Mouse (Mus musculus) thymus, postnatal 0 days (tissue): ENCODE results near the gene Tmem253. TPM values are rescaled to one million over a fixed set of nuclear protein-coding genes. Genes with fewer than 3 reads are reported as not detected.
A peak's percentile ranks its signal among the peaks of the same experiment; 100 is the strongest.
"Not testable (repeated sequence)": the region's sequence is repeated elsewhere in the genome, so short reads cannot be mapped to it uniquely, and the experiment has no call there.

ENCODE experiments used
- DNase-seq: peaks from one replicate; pipeline ENCODE4 v3.0.0-alpha.2; 2015; ENCODE audit warnings: low spot score
- polyA plus RNA-seq: library from polyadenylated mRNA; unstranded; fragments of >200 nt; fragmentation: Nextera tagmentation; extraction: Ambion mirVana; gene quantifications from 2 replicates; pipeline ENCODE4 v1.2.1, GENCODE M21; 2015

Tmem253 gene
- polyA plus RNA-seq, 1 experiment from 2014 or later = 1.5 TPM

DNA sequence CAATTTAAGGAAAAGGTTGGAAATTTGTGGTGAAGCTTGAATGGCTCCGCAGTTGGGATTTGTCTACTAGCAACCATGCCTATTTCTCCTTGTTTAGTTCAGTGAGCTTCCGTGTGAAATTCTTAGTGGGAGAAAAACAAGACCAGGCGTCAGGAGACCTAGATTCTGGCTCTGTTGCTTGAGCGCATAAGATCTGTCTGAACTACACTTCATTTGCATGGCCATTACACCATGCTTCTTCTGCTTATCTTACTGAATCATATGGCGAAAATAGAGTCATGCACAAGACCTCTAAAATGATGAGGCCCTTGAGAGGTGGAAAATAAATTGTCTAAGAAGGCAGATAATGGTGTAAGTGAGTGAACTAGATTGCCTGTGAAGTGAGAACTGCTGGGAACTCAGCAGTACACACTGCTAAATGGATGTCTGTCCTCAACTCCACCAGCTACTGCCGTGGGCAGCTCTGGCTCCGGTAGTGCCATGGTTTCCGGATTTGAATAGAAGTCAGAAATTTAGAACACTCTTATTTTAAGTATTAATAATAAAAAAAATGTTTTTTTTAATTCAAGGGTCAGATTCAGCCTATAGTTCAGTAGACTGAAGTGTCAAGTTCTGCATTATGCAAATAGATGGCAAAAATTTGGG lies 6.2 kb downstream of the Tmem253 start:
- no peak for DNase-seq

DNA sequence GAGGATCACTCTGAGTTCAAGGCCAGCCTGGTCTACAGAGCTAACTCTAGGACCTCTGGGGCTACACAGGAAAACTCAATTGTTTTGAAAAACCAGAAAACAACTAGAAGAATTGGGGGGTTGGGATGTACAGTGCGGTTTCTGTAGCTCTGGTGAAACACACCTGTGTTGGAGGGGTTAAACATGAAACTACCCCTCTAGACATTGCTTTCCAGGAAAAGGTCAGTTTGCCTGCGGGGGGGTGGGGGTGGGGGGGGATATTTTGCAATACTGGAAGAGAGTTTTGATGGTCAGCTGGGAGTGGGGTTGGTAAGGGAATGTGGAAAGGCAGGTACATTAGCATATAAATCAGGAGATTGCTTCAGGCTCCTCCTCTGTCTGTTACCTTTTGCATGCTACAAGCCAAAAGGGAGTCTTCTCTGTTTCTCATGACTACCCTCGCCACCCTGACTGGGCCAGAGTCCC lies 6.8 kb downstream of the Tmem253 start:
- no peak for DNase-seq

DNA sequence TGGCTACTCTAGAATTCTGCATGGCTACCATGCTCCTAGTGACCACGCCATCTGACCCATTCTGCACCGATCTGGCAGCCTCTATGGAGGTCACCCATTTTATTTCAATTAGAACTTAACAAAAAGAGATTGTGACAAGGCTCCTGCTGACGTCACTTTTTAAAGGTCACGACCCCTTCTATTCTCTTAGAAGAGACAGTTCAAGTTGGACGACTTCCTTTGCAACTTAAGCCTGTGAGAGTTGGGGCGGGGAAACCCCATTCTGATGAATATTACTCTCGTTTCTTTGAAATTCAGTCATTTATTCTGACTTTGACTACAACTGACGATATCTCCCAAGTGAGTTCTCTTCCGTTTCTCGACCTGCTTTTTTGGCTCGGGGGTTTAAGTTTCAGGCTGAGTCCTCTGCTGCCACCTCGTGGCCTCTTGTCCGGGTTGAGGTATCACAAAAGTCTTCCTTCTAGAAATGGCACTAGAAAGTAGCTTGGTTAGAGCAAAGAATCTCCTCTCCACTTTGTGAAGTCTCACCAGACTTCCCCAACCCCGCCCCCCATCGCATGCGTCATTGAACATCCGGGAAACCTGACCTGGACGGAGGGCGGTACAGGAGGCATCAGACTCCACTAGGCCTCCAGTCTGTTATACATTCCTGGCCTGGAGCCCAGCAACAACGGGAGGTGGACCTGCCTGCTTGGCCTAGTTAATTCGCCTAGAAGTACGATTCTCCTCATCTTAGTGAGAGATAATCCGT lies 7.4 kb downstream of the Tmem253 start:
- peak; percentile 94 for DNase-seq

DNA sequence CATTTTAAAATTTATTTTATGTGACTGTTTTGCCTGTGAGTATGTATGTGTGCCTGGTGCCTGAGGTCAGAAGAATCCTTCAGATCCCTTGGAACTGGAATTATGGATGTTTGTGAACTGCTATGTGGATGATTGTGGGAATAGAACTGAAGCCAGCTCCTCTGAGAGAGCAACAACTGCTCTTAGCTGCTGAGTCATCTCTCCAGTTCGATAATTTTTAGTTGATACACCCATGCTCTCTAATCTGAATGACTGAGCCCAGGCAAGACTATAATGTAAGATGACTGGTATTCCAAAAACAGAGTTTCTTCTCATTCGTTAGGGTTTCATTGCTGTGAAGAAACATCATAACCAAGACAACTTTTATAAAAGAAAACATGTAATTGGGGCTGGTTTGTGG lies 8.7 kb downstream of the Tmem253 start:
- no peak for DNase-seq

DNA sequence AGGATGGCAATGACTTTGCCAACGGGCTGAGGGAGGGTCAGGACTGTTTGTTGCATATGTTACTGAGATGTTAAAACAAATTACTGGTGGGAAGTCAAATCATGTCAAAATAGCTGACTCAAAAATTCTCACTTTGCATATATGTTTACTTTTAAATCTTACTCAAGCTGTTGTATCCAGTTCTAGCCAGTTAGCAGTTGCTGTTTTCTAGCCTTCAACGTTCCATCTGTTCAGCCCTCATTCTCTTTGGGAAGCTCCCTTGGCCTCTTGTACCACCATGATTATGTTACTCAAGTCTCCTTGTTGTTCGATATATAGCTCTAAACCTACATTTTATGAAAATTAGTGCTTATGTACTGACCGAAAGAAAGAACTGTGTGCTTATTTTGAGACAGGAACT lies 10.9 kb downstream of the Tmem253 start:
- DNase-seq = no peak

DNA sequence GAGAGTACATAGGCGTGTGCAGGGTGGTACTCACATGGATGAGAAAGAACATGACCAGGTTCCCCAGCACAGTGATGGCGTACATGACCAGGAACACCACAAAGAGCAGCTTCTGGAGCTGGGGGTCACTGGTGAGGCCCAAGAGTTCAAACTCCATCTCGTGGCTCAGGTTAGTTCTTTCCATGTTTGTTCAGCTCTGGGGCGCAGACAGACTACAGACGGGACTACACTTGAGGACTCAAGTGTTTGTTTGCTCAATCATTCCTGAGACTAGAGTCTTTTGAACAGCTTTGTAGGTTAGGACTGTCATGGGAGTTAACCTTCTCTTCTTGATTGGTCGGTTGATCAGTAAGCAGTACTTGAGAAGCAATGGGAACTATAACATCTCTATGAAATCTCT lies 20.5 kb downstream of the Tmem253 start:
- no peak for DNase-seq

DNA sequence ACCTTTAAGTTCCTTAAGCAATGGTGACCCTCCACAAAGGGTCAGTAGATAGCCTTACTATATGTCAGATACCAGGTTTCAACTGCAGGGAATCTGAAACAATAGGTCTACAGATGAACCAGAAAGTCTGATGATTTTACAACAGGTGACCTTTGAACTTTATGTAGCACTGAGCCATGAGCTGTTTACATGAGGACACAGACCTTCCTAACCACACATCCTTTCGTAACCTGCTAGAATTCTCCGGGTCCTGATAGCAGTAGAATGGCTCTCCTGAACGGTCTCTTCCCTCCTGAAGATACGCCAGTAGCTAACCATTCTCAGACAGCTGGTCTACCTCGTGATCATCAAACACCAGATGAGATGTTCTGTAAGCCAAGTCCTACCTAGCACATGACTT lies 23.9 kb downstream of the Tmem253 start:
- DNase-seq = no peak

DNA sequence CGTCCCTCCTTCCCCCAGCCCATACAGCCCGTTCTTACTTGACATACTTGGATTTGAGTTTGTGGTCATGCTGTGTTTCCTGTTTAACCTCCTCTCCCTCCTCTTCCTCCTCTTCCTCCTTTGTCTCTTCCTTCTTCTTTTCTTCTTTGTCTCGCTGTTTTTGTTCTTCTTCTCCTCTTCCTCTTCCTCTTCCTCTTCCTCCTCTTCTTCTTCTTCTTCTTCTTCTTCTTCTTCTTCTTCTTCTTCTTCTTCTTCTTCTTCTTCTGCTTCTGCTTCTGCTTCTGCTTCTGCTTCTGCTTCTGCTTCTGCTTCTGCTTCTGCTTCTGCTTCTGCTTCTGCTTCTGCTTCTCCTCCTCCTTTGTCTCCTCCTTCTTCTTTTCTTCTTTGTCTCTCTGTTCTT lies 26.9 kb downstream of the Tmem253 start, which contains the start of gene Olfr221:
Gene Olfr221 (minus strand): TSS at position 101 of the 400 bp plus-strand sequence.
- not testable (repeated sequence) for DNase-seq

DNA sequence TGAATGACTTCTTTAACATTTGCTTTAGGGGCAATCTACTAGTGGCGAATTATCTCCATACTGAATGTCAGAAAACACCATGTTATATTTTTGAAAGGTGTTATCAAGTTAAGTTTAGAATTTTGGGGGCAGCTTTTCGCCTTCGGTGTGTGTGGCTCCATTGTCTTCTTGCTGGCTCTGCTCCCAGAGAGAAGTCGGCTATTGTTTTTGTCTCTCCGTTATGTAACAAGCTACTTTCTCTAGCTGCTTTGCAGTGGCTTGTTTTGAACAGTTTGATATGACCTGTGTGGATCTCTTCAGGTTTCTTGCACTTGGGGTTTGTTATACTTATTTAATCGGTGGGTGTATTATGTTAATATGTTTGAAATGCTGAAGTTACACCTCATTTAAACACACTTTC lies 28.0 kb downstream of the Tmem253 start:
- no peak for DNase-seq

DNA sequence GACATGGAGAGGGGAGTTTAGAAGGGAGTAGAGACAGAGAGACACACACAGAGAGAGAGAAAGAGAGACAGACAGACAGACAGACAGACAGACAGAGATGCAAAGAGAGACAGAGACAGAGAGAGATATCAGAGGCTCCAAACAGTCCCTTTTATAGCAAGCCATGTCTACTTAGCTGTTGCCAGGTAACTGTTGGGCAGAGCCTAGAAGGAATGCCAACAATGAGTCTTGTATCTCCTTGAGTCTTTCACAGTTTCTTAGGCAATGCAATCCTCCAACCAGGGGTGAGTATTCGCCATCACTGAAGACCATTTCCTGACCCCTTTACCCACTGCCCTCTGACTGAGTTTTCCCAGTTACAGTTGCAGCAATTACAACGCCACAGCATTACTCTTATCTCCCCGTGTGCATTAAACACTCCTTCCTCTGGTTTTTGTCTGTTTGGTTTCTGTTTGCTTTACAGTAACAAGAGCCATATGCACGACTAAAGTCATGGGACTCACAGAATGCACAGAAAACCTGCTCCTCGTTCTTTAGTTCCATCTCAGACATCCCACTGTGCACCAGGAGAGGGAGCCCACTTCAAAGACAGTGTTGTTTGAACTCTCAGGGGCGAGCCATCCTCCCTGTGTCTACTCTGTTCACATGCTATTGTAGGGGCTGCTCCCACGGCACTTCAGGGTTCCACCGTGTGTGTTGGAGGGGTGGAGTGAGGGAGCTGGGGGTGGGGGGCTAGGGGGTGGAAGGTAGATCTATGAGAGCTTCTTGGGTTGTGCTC lies 29.6 kb downstream of the Tmem253 start:
- DNase-seq = peak; percentile 67

DNA sequence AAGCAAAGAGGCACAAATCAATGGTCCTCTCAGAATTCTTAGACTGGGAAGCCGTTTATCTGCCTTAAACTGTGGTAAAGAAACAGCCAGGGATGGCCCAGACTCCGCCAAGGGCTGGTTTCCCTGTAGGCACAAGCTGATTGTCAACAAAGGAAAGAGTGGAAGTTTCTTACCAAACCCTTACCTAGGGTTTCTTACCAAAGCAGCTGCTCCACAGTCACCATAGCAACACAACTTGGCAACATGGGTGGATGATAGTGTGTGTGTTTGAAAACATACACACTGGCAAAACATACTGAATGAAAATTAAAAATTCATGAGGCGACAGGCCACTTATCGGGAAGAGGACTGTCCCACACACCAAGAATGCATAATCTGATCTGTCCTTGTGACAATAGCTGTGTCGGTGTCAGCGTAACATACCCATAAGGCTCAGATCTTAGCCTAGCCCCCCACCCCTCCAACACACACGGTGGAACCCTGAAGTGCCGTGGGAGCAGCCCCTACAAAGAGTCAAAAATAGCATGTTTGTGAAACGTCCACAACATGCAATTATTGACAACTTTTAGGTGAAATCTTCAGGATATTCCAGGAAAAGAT lies 30.6 kb downstream of the Tmem253 start:
- no peak for DNase-seq

DNA sequence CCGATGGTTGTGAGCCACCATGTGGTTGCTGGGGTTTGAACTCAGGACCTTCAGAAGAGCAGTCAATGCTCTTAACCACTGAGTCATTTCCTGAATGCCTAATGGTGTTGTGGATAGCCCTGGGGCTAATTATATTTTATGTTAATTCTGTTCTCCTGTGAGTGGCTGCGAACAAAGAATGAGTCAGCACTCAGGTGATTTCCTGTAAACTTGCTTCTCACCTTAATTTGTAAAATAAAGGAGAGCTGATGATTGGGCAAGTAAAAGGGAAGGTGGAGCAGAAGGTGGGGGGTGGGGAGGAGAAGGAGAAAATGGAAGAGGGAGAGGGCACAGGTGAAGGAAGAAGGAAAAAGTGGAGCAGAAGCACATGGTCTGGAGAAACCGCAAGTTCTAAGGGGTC lies 37.3 kb downstream of the Tmem253 start:
- DNase-seq = not testable (repeated sequence)

DNA sequence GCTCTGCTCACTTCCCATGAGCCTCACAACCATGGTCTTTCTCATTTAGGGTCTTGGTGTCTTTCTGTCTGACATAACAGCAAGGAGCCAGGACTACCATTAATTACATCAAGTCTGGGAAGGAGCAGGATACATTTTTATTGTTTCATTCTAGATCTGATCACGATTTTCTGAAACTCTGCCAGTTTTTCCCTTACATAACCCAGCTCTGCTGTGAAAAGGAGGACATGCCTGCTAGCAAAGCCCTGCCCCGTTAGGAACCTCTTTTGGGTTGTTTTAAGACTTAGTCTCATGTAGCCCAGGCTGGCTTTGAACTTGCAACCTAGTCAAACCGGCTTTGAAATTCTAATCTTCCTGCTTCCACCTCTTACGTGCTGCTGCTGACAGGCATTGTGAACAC lies 44.5 kb downstream of the Tmem253 start:
- no peak for DNase-seq

DNA sequence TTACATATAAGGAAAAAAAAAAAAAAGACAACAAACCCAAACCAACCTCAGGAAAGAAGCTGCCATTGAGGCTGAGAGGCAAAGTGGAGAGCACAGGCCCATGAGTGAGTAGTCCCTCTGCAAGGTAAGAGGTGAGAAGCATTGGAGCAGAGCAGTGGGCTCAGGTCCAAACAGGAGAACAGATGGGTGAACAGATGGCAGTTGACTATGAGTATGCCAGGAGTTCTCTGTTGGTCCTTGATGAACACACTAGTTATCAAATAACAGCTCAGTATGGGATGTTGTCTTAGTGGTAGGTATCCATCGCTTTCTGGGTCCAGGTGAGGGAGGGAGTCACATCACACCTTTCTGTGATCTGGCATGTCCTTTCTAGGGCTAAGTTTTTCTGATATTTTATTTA lies 45.3 kb downstream of the Tmem253 start:
- no peak for DNase-seq

DNA sequence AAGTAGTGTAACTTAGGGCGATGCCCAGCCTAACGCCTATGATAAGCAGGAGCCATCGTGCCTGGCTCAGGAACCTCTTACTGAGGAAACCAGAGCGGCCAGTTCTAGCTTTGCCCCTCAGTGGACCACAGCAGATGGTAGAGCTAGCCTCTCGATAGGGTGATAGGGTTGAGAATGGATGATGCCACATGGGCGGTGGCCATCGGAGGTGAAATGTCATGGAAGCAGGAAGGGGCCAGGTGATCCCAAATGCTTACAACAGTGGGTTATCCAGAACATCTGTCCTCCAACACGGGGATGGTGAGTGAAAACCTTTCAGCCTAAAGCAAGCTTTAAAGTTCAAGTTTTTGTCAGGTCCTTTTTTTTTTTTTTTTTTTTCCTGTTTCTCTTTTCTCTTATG lies 46.3 kb downstream of the Tmem253 start:
- no peak for DNase-seq

DNA sequence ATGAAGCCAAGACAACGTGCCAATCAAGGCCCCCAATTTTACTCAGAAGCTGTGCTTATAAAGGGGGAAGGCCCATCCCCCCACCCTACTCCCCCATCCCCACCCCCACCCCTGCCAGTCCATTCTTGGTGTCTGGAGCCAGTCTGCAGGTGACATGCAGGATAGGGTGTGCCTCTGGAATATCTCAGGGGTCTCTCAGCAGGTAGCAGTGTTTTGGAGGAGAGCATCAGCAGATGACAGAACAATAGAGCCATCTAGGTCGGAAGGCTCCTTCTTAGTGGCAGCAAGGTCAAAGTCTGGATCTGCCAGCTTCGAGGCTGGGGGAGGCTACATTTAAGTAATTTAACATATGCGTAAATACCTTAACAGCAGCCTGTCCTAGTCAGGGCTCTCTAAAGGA lies 50.7 kb downstream of the Tmem253 start:
- no peak for DNase-seq

Other genes with a start within 250 kb of the Tmem253 start
- 7.3 and 8.0 TPM in 2 replicates for gene Ang4, start 242.1 kb upstream of the Tmem253 start, polyA plus RNA-seq
- gene AY358078, start 215.6 kb upstream of the Tmem253 start, polyA plus RNA-seq = not detected in 2 replicates
- gene Ear6, start 162.0 kb upstream of the Tmem253 start, polyA plus RNA-seq = 0.24 and 0.47 TPM in 2 replicates
- 41.9 and 50.0 TPM in 2 replicates for gene Mettl17, start 130.8 kb upstream of the Tmem253 start, polyA plus RNA-seq
- 0.14 and 0.26 TPM in 2 replicates for gene Slc39a2, start 122.8 kb upstream of the Tmem253 start, polyA plus RNA-seq
- 14.8 and 16.6 TPM in 2 replicates for gene Ndrg2, start 101.5 kb upstream of the Tmem253 start, polyA plus RNA-seq
- not detected in 2 replicates for gene Tppp2, start 97.2 kb upstream of the Tmem253 start, polyA plus RNA-seq
- not detected in 2 replicates for gene Rnase13, start 92.9 kb upstream of the Tmem253 start, polyA plus RNA-seq
- 26.9 and 27.0 TPM in 2 replicates for gene Arhgef40, start 30.9 kb upstream of the Tmem253 start, polyA plus RNA-seq
- 40.7 and 44.5 TPM in 2 replicates for gene Zfp219, start 5.1 kb downstream of the Tmem253 start, polyA plus RNA-seq
- not detected in 2 replicates for gene Olfr221, start 26.8 kb downstream of the Tmem253 start, polyA plus RNA-seq
- gene Hnrnpc, start 88.4 kb downstream of the Tmem253 start, polyA plus RNA-seq = 536 and 645 TPM in 2 replicates
- gene Rpgrip1, start 95.0 kb downstream of the Tmem253 start, polyA plus RNA-seq = 87.6 and 94.0 TPM in 2 replicates
- gene Supt16, start 181.8 kb downstream of the Tmem253 start, polyA plus RNA-seq = 58.9 and 64.1 TPM in 2 replicates
- gene Chd8, start 242.1 kb downstream of the Tmem253 start, polyA plus RNA-seq = 31.9 and 40.1 TPM in 2 replicates